Mouse (Mus musculus): ENCODE data around the gene Oosp1. TPM values are rescaled to one million over a fixed set of nuclear protein-coding genes. Genes with fewer than 3 reads are reported as not detected.

The Oosp1 gene
- polyA plus RNA-seq, 1 experiment from 2014 or later = not detected

Other genes starting within 250 kb of the Oosp1 start
- gene Ms4a4b, start 247.6 kb downstream of the Oosp1 start, polyA plus RNA-seq (2015; fragmentation: Nextera tagmentation; extraction: Ambion mirVana) = not detected in 2 replicates
- gene Ms4a6c, start 221.8 kb downstream of the Oosp1 start, polyA plus RNA-seq (2015; fragmentation: Nextera tagmentation; extraction: Ambion mirVana) = 0.86 and 1.0 TPM in 2 replicates
- gene Gm8369, start 205.2 kb downstream of the Oosp1 start, polyA plus RNA-seq (2015; fragmentation: Nextera tagmentation; extraction: Ambion mirVana) = not detected in 2 replicates
- 1.5 TPM in 2 replicates for gene Ms4a6b, start 174.6 kb downstream of the Oosp1 start, polyA plus RNA-seq (2015; fragmentation: Nextera tagmentation; extraction: Ambion mirVana)
- not detected in 2 replicates for gene Ms4a4d, start 154.3 kb downstream of the Oosp1 start, polyA plus RNA-seq (2015; fragmentation: Nextera tagmentation; extraction: Ambion mirVana)
- gene Ms4a6d, start 86.3 kb downstream of the Oosp1 start, polyA plus RNA-seq (2015; fragmentation: Nextera tagmentation; extraction: Ambion mirVana) = 0.73 and 1.0 TPM in 2 replicates
- gene Ms4a2, start 67.4 kb downstream of the Oosp1 start, polyA plus RNA-seq (2015; fragmentation: Nextera tagmentation; extraction: Ambion mirVana) = not detected in 2 replicates
- gene Ms4a3, start 50.3 kb downstream of the Oosp1 start, polyA plus RNA-seq (2015; fragmentation: Nextera tagmentation; extraction: Ambion mirVana) = not detected in 2 replicates
- not detected in 2 replicates for gene Oosp2, start 30.6 kb downstream of the Oosp1 start, polyA plus RNA-seq (2015; fragmentation: Nextera tagmentation; extraction: Ambion mirVana)
- not detected in 2 replicates for gene Oosp3, start 5.9 kb upstream of the Oosp1 start, polyA plus RNA-seq (2015; fragmentation: Nextera tagmentation; extraction: Ambion mirVana)
- not detected in 2 replicates for gene Gif, start 56.4 kb upstream of the Oosp1 start, polyA plus RNA-seq (2015; fragmentation: Nextera tagmentation; extraction: Ambion mirVana)
- gene Mrpl16, start 79.2 kb upstream of the Oosp1 start, polyA plus RNA-seq (2015; fragmentation: Nextera tagmentation; extraction: Ambion mirVana) = 46.1 and 48.2 TPM in 2 replicates
- gene Stx3, start 128.3 kb upstream of the Oosp1 start, polyA plus RNA-seq (2015; fragmentation: Nextera tagmentation; extraction: Ambion mirVana) = 6.5 and 8.2 TPM in 2 replicates
- gene Olfr1417, start 148.1 kb upstream of the Oosp1 start, polyA plus RNA-seq (2015; fragmentation: Nextera tagmentation; extraction: Ambion mirVana) = 0.12 TPM in 1 of 2 replicates, not detected in the other
- not detected in 2 replicates for gene Olfr1418, start 169.9 kb upstream of the Oosp1 start, polyA plus RNA-seq (2015; fragmentation: Nextera tagmentation; extraction: Ambion mirVana)
- not detected in 2 replicates for gene Olfr1419, start 184.0 kb upstream of the Oosp1 start, polyA plus RNA-seq (2015; fragmentation: Nextera tagmentation; extraction: Ambion mirVana)
- 0.05 TPM in 1 of 2 replicates, not detected in the other for gene Olfr1420, start 195.4 kb upstream of the Oosp1 start, polyA plus RNA-seq (2015; fragmentation: Nextera tagmentation; extraction: Ambion mirVana)
- 18.9 and 21.4 TPM in 2 replicates for gene Patl1, start 221.2 kb upstream of the Oosp1 start, polyA plus RNA-seq (2015; fragmentation: Nextera tagmentation; extraction: Ambion mirVana)

Measured in forebrain, embryonic 13.5 days (tissue).